In genomic region chr8:127287816-127288215, GRCm38 (mm10) we compare ENCODE assay signal across 25 mouse cellular contexts.
"Had no signal": no experiment of that assay in that cellular context is flagged by ENCODE, and none has a peak within 500 bp of the region (broad histone marks: within the 10 kb centered on the region; RNA-seq: fewer than 3 reads in every experiment).

No protein-coding gene starts in this region.

- H3K9me3 ChIP-seq: heart, embryonic 13.5 days; heart, embryonic 15.5 days; hindbrain, embryonic 13.5 days; hindbrain, embryonic 15.5 days; kidney, embryonic 15.5 days; limb, embryonic 15.5 days had no signal

- H3K27ac ChIP-seq: heart, adult 2 months; heart, embryonic 13.5 days; heart, embryonic 15.5 days; hindbrain, embryonic 13.5 days; hindbrain, embryonic 15.5 days; hindbrain, postnatal 0 days; kidney, embryonic 15.5 days; kidney, postnatal 0 days; limb, embryonic 13.5 days; limb, embryonic 15.5 days; liver, embryonic 14.5 days had no signal

- H3K4me3 ChIP-seq: heart, adult 2 months; heart, embryonic 13.5 days; heart, embryonic 15.5 days; hindbrain, embryonic 13.5 days; hindbrain, embryonic 15.5 days; kidney, embryonic 15.5 days; limb, embryonic 13.5 days; limb, embryonic 15.5 days had no signal

- H3K4me2 ChIP-seq: heart, embryonic 11.5 days; heart, embryonic 13.5 days; heart, embryonic 15.5 days; hindbrain, embryonic 13.5 days; hindbrain, embryonic 15.5 days; kidney, embryonic 15.5 days; limb, embryonic 13.5 days; limb, embryonic 15.5 days; liver, embryonic 11.5 days had no signal

- ATAC-seq: hindbrain, postnatal 0 days had no signal

- H3K27me3 ChIP-seq: heart, embryonic 13.5 days; heart, embryonic 15.5 days; hindbrain, embryonic 13.5 days; hindbrain, embryonic 15.5 days; kidney, embryonic 15.5 days; limb, embryonic 13.5 days; limb, embryonic 15.5 days had no signal

- H3K36me3 ChIP-seq: heart, embryonic 13.5 days; heart, embryonic 15.5 days; hindbrain, embryonic 13.5 days; hindbrain, embryonic 15.5 days; limb, embryonic 15.5 days had no signal

- H3K9ac ChIP-seq: heart, embryonic 13.5 days; heart, embryonic 15.5 days; hindbrain, embryonic 13.5 days; hindbrain, embryonic 15.5 days; kidney, embryonic 15.5 days; limb, embryonic 13.5 days; limb, embryonic 15.5 days; liver, embryonic 14.5 days had no signal

- H3K4me1 ChIP-seq: heart, embryonic 13.5 days; heart, embryonic 15.5 days; limb, embryonic 13.5 days; limb, embryonic 15.5 days had no signal

- DNase-seq: gastrocnemius, postnatal 14 days; gastrocnemius, postnatal 36 days; heart, adult 2 months; heart, postnatal 14 days; heart, postnatal 36 days; kidney, adult 11 months; kidney, adult 2 months; kidney, adult 9 months; kidney, postnatal 14 days; kidney, postnatal 36 days; layer of hippocampus, adult 9-11 months; layer of hippocampus, postnatal 36 days; left cerebral cortex, postnatal 4 days had no signal
